16 mouse cellular contexts compared by ENCODE assay signal in genomic region chr6:120516879-120517278, GRCm38 (mm10). TPM values are rescaled to one million over a fixed set of nuclear protein-coding genes. Genes with fewer than 3 reads are reported as not detected.
DNase-seq lines count a peak whose midpoint lies in the region; ATAC-seq and TF ChIP-seq lines count a peak whose summit lies in the region.
"Had no signal": no experiment of that assay in that cellular context is flagged by ENCODE, and none has a peak within 500 bp of the region (broad histone marks: within the 10 kb centered on the region; RNA-seq: fewer than 3 reads in every experiment).

No protein-coding gene starts in this region.

- H3K4me1 ChIP-seq in megakaryocyte, embryonic 14.5 days = peaks cover 55% of the 10 kb centered on the region
- peaks cover 14% of the 10 kb centered on the region for H3K4me1 ChIP-seq in liver, postnatal 0 days (ENCODE audit: insufficient read depth)
- H3K4me1 ChIP-seq in intestine, postnatal 0 days (replicated peaks; ENCODE audit: control insufficient read depth, insufficient read depth, low read length) = no peaks in the 10 kb centered on the region
- no peaks in the 10 kb centered on the region for H3K4me1 ChIP-seq in forebrain, embryonic 15.5 days
- H3K4me1 ChIP-seq: midbrain, embryonic 13.5 days; neural tube, embryonic 15.5 days had no signal

- ATAC-seq in megakaryocyte, adult 5-6 weeks (ENCODE audit: poor library complexity, severe bottlenecking) = no peak
- peak; percentile 21; the same call in 1 of the 2 replicates for ATAC-seq in common myeloid progenitor, adult 5-6 weeks (replicated peaks; ENCODE audit: low read depth, poor library complexity, severe bottlenecking)
- peak; percentile 44 for ATAC-seq in erythroid progenitor cell, adult 5-6 weeks (replicated peaks; ENCODE audit: low FRiP score, poor library complexity, severe bottlenecking)
- ATAC-seq in liver, postnatal 0 days = peak; percentile 52
- ATAC-seq in intestine, postnatal 0 days = no peak
- ATAC-seq in forebrain, embryonic 15.5 days (replicated peaks) = no peak
- ATAC-seq: midbrain, embryonic 13.5 days had no signal

- peaks cover 74% of the 10 kb centered on the region for H3K36me3 ChIP-seq in megakaryocyte, embryonic 14.5 days (replicated peaks; ENCODE audit: low read length)
- peaks cover 23% of the 10 kb centered on the region for H3K36me3 ChIP-seq in liver, postnatal 0 days (replicated peaks; ENCODE audit: insufficient read depth, low read length)
- H3K36me3 ChIP-seq in intestine, postnatal 0 days (ENCODE audit: control insufficient read depth, insufficient read depth) = peaks cover 32% of the 10 kb centered on the region; the same call in 1 of the 2 replicates
- H3K36me3 ChIP-seq in forebrain, embryonic 15.5 days = peaks cover 12% of the 10 kb centered on the region

- no peak for TF ChIP-seq EP300 in liver, postnatal 0 days (IDR thresholded peaks at IDR 0.05; ENCODE audit: low read depth)

- peak overlapping the region; percentile 4; the same call in 1 of the 2 replicates for H3K4me2 ChIP-seq in liver, postnatal 0 days (ENCODE audit: low read depth, low read length)
- no peak overlapping the region for H3K4me2 ChIP-seq in intestine, postnatal 0 days (replicated peaks; ENCODE audit: low read depth)
- H3K4me2 ChIP-seq in forebrain, embryonic 15.5 days (replicated peaks) = no peak overlapping the region
- H3K4me2 ChIP-seq: midbrain, embryonic 13.5 days; neural tube, embryonic 15.5 days had no signal

- H3K4me3 ChIP-seq in megakaryocyte, embryonic 14.5 days (replicated peaks) = peak overlapping the region; percentile 13
- no peak overlapping the region for H3K4me3 ChIP-seq in liver, postnatal 0 days (ENCODE audit: low read depth, low read length)
- no peak overlapping the region for H3K4me3 ChIP-seq in intestine, postnatal 0 days (ENCODE audit: low read depth, low read length)
- no peak overlapping the region for H3K4me3 ChIP-seq in forebrain, embryonic 15.5 days
- H3K4me3 ChIP-seq: midbrain, embryonic 13.5 days; myocyte; neural tube, embryonic 15.5 days had no signal

- WGBS in liver, postnatal 0 days (ENCODE audit: insufficient replicate concordance) = 57% methylated on average over 6 of the region's 6 CpGs
- 86% methylated on average over 6 of the region's 6 CpGs for WGBS in intestine, postnatal 0 days
- whole genome bisulfite sequencing in forebrain, embryonic 15.5 days = 87% methylated on average over 6 of the region's 6 CpGs

- H3K9ac ChIP-seq in liver, postnatal 0 days (replicated peaks) = no peak overlapping the region
- no peak overlapping the region for H3K9ac ChIP-seq in intestine, postnatal 0 days (ENCODE audit: low read depth, low read length)
- no peak overlapping the region for H3K9ac ChIP-seq in forebrain, embryonic 15.5 days (replicated peaks)
- H3K9ac ChIP-seq: midbrain, embryonic 13.5 days; neural tube, embryonic 15.5 days had no signal

- no peaks in the 10 kb centered on the region for H3K9me3 ChIP-seq in megakaryocyte, embryonic 14.5 days
- no peaks in the 10 kb centered on the region for H3K9me3 ChIP-seq in liver, postnatal 0 days (ENCODE audit: low read length)
- H3K9me3 ChIP-seq in intestine, postnatal 0 days (ENCODE audit: control insufficient read depth) = no peaks in the 10 kb centered on the region
- no peaks in the 10 kb centered on the region for H3K9me3 ChIP-seq in forebrain, embryonic 15.5 days
- H3K9me3 ChIP-seq: midbrain, embryonic 13.5 days; neural tube, embryonic 15.5 days had no signal

- TF ChIP-seq CTCF in liver, postnatal 0 days (IDR thresholded peaks at IDR 0.05; ENCODE audit: low read depth) = no peak
- no peak for TF ChIP-seq CTCF in intestine, postnatal 0 days (IDR thresholded peaks at IDR 0.05; ENCODE audit: low read depth)

- peak overlapping the region; percentile 46 for H3K27ac ChIP-seq in liver, postnatal 0 days (ENCODE audit: low read depth)
- no peak overlapping the region for H3K27ac ChIP-seq in intestine, postnatal 0 days (ENCODE audit: low read depth, low read length)
- H3K27ac ChIP-seq in forebrain, embryonic 15.5 days (replicated peaks) = no peak overlapping the region
- H3K27ac ChIP-seq: midbrain, embryonic 13.5 days; neural tube, embryonic 15.5 days had no signal

- DNase-seq in liver, postnatal 0 days = no peak
- DNase-seq: cerebellum, postnatal 14 days; gastrocnemius, postnatal 36 days; layer of hippocampus, postnatal 36 days; left cerebral cortex, postnatal 4 days; lung, adult 18-20 months; thymus, postnatal 14 days had no signal

- H3K27me3 ChIP-seq in megakaryocyte, embryonic 14.5 days (replicated peaks) = no peaks in the 10 kb centered on the region
- no peaks in the 10 kb centered on the region for H3K27me3 ChIP-seq in liver, postnatal 0 days (ENCODE audit: insufficient read depth, low read length)
- no peaks in the 10 kb centered on the region for H3K27me3 ChIP-seq in intestine, postnatal 0 days (replicated peaks; ENCODE audit: control insufficient read depth, insufficient read depth, low read length)
- H3K27me3 ChIP-seq in forebrain, embryonic 15.5 days = no peaks in the 10 kb centered on the region
- H3K27me3 ChIP-seq: midbrain, embryonic 13.5 days; neural tube, embryonic 15.5 days had no signal

RNA-seq across cellular contexts. Expression of gene Hdhd5, which starts 14.2 kb away (rescaled TPM):
- 2.1 and 4.8 TPM in 2 replicates for polyA plus RNA-seq in megakaryocyte, embryonic 14.5 days (2012; ENCODE audit: insufficient read depth, low replicate concordance)
- total RNA-seq in megakaryocyte, adult 5-6 weeks (2015) = 4.4 and 6.6 TPM in 2 replicates
- 9.4 and 11.0 TPM in 2 replicates for total RNA-seq in megakaryocyte, adult 5-6 weeks (2017)
- total RNA-seq in common myeloid progenitor, adult 5-6 weeks (2017) = 11.6 and 15.0 TPM in 2 replicates
- total RNA-seq in erythroid progenitor cell, adult 5-6 weeks (2015; ENCODE audit: low replicate concordance) = 2.1 and 4.0 TPM in 2 replicates
- total RNA-seq in erythroid progenitor cell, adult 5-6 weeks (2017; ENCODE audit: low replicate concordance) = 3.4 and 9.1 TPM in 2 replicates
- 6.6 and 7.1 TPM in 2 replicates for polyA plus RNA-seq in liver, postnatal 0 days (2015; fragmentation: Nextera tagmentation; extraction: Ambion mirVana)
- 5.9 and 6.1 TPM in 2 replicates for polyA plus RNA-seq in intestine, postnatal 0 days (2015; fragmentation: Nextera tagmentation; extraction: Ambion mirVana)
- 16.8 and 18.2 TPM in 2 replicates for polyA plus RNA-seq in forebrain, embryonic 15.5 days (2015; fragmentation: Nextera tagmentation; extraction: Ambion mirVana)

RNA-seq across cellular contexts. Expression of gene Tmem121b, which starts 23.3 kb away (rescaled TPM):
- polyA plus RNA-seq in megakaryocyte, embryonic 14.5 days (2012; ENCODE audit: insufficient read depth, low replicate concordance) = 1.1 TPM in 1 of 2 replicates, not detected in the other
- 0.05 TPM in 1 of 2 replicates, not detected in the other for total RNA-seq in megakaryocyte, adult 5-6 weeks (2015)
- total RNA-seq in megakaryocyte, adult 5-6 weeks (2017) = not detected in 2 replicates
- total RNA-seq in common myeloid progenitor, adult 5-6 weeks (2017) = 0.53 and 0.73 TPM in 2 replicates
- not detected in 2 replicates for total RNA-seq in erythroid progenitor cell, adult 5-6 weeks (2015; ENCODE audit: low replicate concordance)
- total RNA-seq in erythroid progenitor cell, adult 5-6 weeks (2017; ENCODE audit: low replicate concordance) = not detected in 2 replicates
- not detected in 2 replicates for polyA plus RNA-seq in liver, postnatal 0 days (2015; fragmentation: Nextera tagmentation; extraction: Ambion mirVana)
- polyA plus RNA-seq in intestine, postnatal 0 days (2015; fragmentation: Nextera tagmentation; extraction: Ambion mirVana) = 0.03 and 0.05 TPM in 2 replicates
- 3.5 and 3.6 TPM in 2 replicates for polyA plus RNA-seq in forebrain, embryonic 15.5 days (2015; fragmentation: Nextera tagmentation; extraction: Ambion mirVana)
- total RNA-seq: gastrocnemius, postnatal 36 days had no signal

RNA-seq across cellular contexts. Expression of gene Il17ra, which starts 53.8 kb away (rescaled TPM):
- 8.7 and 11.2 TPM in 2 replicates for polyA plus RNA-seq in megakaryocyte, embryonic 14.5 days (2012; ENCODE audit: insufficient read depth, low replicate concordance)
- 93.8 and 108 TPM in 2 replicates for total RNA-seq in megakaryocyte, adult 5-6 weeks (2015)
- total RNA-seq in megakaryocyte, adult 5-6 weeks (2017) = 76.6 and 79.8 TPM in 2 replicates
- total RNA-seq in common myeloid progenitor, adult 5-6 weeks (2017) = 29.6 and 31.8 TPM in 2 replicates
- 8.4 and 11.5 TPM in 2 replicates for total RNA-seq in erythroid progenitor cell, adult 5-6 weeks (2015; ENCODE audit: low replicate concordance)
- total RNA-seq in erythroid progenitor cell, adult 5-6 weeks (2017; ENCODE audit: low replicate concordance) = 10.5 and 11.7 TPM in 2 replicates
- 9.4 and 10.6 TPM in 2 replicates for polyA plus RNA-seq in liver, postnatal 0 days (2015; fragmentation: Nextera tagmentation; extraction: Ambion mirVana)
- polyA plus RNA-seq in intestine, postnatal 0 days (2015; fragmentation: Nextera tagmentation; extraction: Ambion mirVana) = 4.1 and 4.8 TPM in 2 replicates
- polyA plus RNA-seq in forebrain, embryonic 15.5 days (2015; fragmentation: Nextera tagmentation; extraction: Ambion mirVana) = 4.1 and 5.4 TPM in 2 replicates

Comparison
In these comparisons a context has a peak if more than half of its experiments do, and no peak if none do; other contexts are left out.
1. ATAC-seq: peak in common myeloid progenitor, adult 5-6 weeks (single experiment), erythroid progenitor cell, adult 5-6 weeks (single experiment) and liver, postnatal 0 days (single experiment); none in megakaryocyte, adult 5-6 weeks (single experiment), intestine, postnatal 0 days (single experiment) and forebrain, embryonic 15.5 days (single experiment).